Mouse (Mus musculus) forebrain, embryonic 13.5 days (tissue): ENCODE measurements around the gene Insyn1. TPM values are rescaled to one million over a fixed set of nuclear protein-coding genes. Genes with fewer than 3 reads are reported as not detected.

Experiments
- ATAC-seq: fragments of 200-750 bp; cut with Nextera tagmentation; 2 replicates; pipeline ENCODE4 v1.8.0; 2017
- H3K27ac ChIP-seq: fragments of 300-500 bp; sonication (generic); 2 replicates; pipeline ENCODE4 v1.5.1; 2015; ENCODE audit warnings: inconsistent platforms, mild to moderate bottlenecking, moderate library complexity
- H3K27me3 ChIP-seq: fragments of 300-500 bp; sonication (generic); 2 replicates; pipeline ENCODE4 v1.6.1; 2015; ENCODE audit warnings: mild to moderate bottlenecking, inconsistent platforms
- H3K36me3 ChIP-seq: fragments of 300-500 bp; sonication (generic); 2 replicates; pipeline ENCODE4 v1.6.1; 2015; ENCODE audit warnings: mild to moderate bottlenecking, inconsistent platforms; ENCODE audit not compliant: poor library complexity, severe bottlenecking
- H3K4me1 ChIP-seq: fragments of 300-500 bp; sonication (generic); 2 replicates; pipeline ENCODE4 v1.6.1; 2015; ENCODE audit warnings: inconsistent platforms
- H3K4me2 ChIP-seq: fragments of 300-500 bp; sonication (generic); 2 replicates; pipeline ENCODE4 v1.6.1; 2015; ENCODE audit warnings: inconsistent platforms, mild to moderate bottlenecking, moderate library complexity
- H3K4me3 ChIP-seq: fragments of 300-500 bp; sonication (generic); 2 replicates; pipeline ENCODE4 v1.5.1; 2015; ENCODE audit warnings: mild to moderate bottlenecking, inconsistent platforms
- H3K9ac ChIP-seq: fragments of 300-500 bp; sonication (generic); 2 replicates; pipeline ENCODE4 v1.6.1; 2015; ENCODE audit warnings: mild to moderate bottlenecking, inconsistent platforms
- H3K9me3 ChIP-seq: fragments of 300-500 bp; sonication (generic); replicated peaks from 2 replicates; pipeline ENCODE4 v1.6.1; 2016; ENCODE audit warnings: inconsistent platforms
- WGBS: fragments of 180-500 bp; shearing (Covaris S2); methylation state at CpG from one replicate; pipeline ENCODE4 v1.1.7; 2015; 5-methylcytosine and 5-hydroxymethylcytosine counted together
- polyA plus RNA-seq: library from polyadenylated mRNA; unstranded; fragments of >200 nt; fragmentation: Nextera tagmentation; extraction: Ambion mirVana; gene quantifications from 2 replicates; pipeline ENCODE4 v1.2.1, GENCODE M21; 2015

The Insyn1 gene
- polyA plus RNA-seq = 2.8 and 3.5 TPM in 2 replicates

DNA sequence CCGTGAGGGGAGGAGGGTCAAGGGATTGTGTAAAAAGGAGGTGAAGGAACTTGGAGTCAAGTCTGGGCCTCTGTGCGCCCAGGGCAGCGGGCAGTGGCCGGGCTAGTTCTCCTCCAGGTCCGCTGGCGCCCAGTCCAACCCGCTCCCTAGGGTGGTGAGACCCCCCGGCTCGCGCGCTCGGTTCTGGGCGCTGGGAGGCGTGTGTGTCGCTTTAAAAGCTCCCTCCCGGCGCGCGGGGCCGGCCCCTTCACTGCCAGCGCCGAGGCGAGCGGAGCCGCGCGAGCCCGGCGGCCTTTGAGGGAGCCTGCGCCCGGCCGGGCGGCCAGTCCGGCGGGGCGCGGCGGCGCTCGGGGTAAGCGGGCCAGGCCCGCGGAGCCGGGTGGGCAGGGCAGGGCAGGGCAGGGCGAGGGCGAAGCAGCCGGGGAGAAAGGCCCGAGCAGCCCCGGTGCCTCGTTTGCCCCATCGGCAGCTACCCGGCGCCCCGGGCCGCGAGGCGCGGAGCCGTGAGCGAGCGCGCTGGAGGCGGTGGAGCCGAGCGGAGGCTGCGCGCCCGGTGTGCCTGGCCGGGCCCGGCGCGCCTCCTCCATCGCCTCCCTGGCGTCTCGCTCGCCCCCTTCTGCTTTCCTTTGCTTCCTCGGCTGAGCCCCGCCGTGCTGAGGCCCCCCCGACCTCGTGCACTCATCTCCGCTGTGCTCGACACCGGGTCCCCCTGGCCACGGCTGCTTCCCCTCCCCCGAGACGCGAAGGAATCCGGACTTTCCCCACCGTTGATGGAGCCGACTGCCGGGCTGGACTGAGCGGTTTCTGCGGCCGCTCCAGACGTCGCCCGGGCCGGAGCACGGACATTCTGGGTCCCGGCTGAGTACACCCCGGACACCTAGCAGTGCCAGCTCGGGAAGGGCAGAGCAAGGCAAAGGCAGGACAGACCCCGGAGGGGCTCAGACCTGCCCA, at the start of gene Insyn1:
Insyn1 (plus strand) TSS at position 753 of the 951 bp plus-strand sequence.
- peaks cover 15% of the 10 kb centered on the region; the same call in 1 of the 2 replicates for H3K36me3 ChIP-seq
- H3K27me3 ChIP-seq = peaks cover 22% of the 10 kb centered on the region
- peak within 1 kb of the TSS; percentile 55 for H3K4me3 ChIP-seq
- peak within 1 kb of the TSS; percentile 89 for H3K27ac ChIP-seq
- H3K4me1 ChIP-seq = peaks cover 39% of the 10 kb centered on the region
- peak within 1 kb of the TSS; percentile 76 for H3K9ac ChIP-seq
- H3K9me3 ChIP-seq = no peaks in the 10 kb centered on the region
- peak; percentile 81 for ATAC-seq
- 1% methylated on average over 65 of the region's 104 CpGs for WGBS
- peak within 1 kb of the TSS; percentile 96 for H3K4me2 ChIP-seq

GRCm38 (mm10) chr9:58438921-58439396, 49.4 kb upstream of the Insyn1 start:
- Histone ChIP-seq H3K27ac (peak overlapping the region; percentile 80), H3K4me1 (peaks cover 60% of the 10 kb centered on the region), H3K9ac (peak overlapping the region; percentile 36), H3K27me3 (no peaks in the 10 kb centered on the region), H3K36me3 (no peaks in the 10 kb centered on the region), H3K4me2 (peak overlapping the region; percentile 43), H3K4me3 (0 out of 2 replicates have a peak overlapping the region, but pooled peaks have one; percentile 2), H3K9me3 (no peaks in the 10 kb centered on the region)
- WGBS = 18% methylated on average over 22 of the region's 22 CpGs
- peak; percentile 52 for ATAC-seq

DNA sequence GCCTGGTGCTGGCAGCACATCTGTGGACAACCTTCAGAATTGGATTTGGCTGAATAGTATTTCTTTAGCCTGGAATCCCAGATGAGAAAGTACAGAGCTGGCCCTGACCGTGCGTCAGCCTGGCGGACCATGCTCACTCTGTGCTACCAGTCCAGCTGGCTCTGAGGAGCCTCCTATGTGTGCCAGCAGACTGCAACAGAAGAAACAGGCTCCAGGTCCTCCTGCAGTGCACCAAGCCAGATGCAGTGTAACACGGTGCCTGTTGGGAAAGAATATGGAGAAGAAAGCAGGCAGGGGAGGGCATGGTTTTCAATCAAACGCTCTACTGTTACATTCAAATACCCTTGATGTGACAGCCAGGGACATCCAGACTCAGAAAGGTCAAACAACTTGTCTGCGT, 48.3 kb upstream of the Insyn1 start:
- H3K27me3 ChIP-seq = no peaks in the 10 kb centered on the region
- no peak overlapping the region for H3K4me2 ChIP-seq
- no peaks in the 10 kb centered on the region for H3K36me3 ChIP-seq
- H3K27ac ChIP-seq = peak overlapping the region; percentile 80; the same call in 1 of the 2 replicates
- WGBS = 59% methylated on average over 6 of the region's 6 CpGs
- no peak overlapping the region for H3K9ac ChIP-seq
- H3K4me3 ChIP-seq = no peak overlapping the region
- no peak; the same call in 1 of the 2 replicates for ATAC-seq
- H3K4me1 ChIP-seq = peaks cover 61% of the 10 kb centered on the region
- H3K9me3 ChIP-seq = no peaks in the 10 kb centered on the region

DNA sequence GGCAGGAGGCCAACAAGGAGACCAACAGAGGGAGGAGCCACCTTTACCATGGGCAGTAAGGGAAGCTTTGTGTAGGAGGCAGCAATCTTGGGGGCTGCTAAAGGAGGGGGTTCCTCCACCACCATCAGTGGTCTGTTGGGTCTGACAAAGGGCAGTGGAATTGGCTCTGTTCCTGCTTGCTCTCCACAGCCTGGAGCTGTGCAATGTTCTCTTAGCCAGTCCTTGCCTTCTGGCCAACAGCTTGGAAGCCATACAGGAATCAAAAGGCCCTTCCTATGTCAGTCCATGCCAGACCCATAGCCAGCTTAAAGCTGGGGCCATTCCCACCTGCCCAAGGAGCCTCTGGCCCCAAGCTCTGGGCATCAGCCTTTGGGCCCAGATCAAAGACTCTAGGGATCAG, 47.8 kb upstream of the Insyn1 start:
- Histone ChIP-seq H3K36me3 (no peaks in the 10 kb centered on the region), H3K4me3 (no peak overlapping the region), H3K4me1 (peaks cover 61% of the 10 kb centered on the region), H3K4me2 (no peak overlapping the region), H3K27ac (peak overlapping the region; percentile 80; the same call in 1 of the 2 replicates), H3K9ac (no peak overlapping the region), H3K9me3 (no peaks in the 10 kb centered on the region), H3K27me3 (no peaks in the 10 kb centered on the region)
- ATAC-seq = no peak

DNA sequence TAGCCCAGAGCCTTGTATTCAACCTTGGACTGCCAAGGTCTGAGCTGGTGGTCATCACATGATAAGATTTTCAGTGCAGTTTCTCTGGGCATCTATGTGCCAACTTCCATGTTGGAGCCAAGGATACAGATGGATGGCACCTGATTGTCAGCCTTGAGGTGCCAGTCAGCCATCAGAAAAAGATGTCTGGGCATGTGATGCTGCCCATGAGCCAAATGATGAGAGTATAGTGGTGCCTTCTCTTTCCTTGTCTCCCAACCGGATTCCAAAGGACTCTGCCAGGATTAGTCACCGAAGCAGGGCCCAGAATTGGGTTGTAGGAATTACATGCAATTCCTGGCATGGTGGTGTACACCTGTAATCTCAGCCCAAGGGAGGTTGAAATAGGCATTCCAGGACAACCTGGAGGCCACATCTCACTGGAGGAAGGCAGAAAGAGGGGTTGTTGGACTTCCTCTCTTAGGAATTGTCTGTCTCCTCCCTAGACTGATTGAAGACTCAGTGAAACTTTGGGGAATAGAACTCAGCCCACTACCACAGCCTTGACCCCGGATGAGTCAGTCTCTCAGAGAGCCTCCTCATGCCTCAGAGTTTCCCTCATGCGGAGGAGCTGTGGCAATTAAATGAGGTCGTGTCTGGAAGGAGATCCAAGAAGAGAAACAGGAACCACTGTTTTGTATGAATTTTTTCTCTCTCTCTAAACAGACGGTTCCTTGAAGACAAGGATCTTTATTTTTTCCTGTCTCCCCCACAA, 46.9 kb upstream of the Insyn1 start:
- ATAC-seq = no peak
- H3K4me1 ChIP-seq = peaks cover 57% of the 10 kb centered on the region
- H3K4me2 ChIP-seq = no peak overlapping the region
- no peaks in the 10 kb centered on the region for H3K36me3 ChIP-seq
- no peaks in the 10 kb centered on the region for H3K9me3 ChIP-seq
- no peak overlapping the region for H3K9ac ChIP-seq
- peak overlapping the region; percentile 79 for H3K27ac ChIP-seq
- H3K27me3 ChIP-seq = no peaks in the 10 kb centered on the region
- H3K4me3 ChIP-seq = no peak overlapping the region
- 69% methylated on average over 6 of the region's 6 CpGs for WGBS

DNA sequence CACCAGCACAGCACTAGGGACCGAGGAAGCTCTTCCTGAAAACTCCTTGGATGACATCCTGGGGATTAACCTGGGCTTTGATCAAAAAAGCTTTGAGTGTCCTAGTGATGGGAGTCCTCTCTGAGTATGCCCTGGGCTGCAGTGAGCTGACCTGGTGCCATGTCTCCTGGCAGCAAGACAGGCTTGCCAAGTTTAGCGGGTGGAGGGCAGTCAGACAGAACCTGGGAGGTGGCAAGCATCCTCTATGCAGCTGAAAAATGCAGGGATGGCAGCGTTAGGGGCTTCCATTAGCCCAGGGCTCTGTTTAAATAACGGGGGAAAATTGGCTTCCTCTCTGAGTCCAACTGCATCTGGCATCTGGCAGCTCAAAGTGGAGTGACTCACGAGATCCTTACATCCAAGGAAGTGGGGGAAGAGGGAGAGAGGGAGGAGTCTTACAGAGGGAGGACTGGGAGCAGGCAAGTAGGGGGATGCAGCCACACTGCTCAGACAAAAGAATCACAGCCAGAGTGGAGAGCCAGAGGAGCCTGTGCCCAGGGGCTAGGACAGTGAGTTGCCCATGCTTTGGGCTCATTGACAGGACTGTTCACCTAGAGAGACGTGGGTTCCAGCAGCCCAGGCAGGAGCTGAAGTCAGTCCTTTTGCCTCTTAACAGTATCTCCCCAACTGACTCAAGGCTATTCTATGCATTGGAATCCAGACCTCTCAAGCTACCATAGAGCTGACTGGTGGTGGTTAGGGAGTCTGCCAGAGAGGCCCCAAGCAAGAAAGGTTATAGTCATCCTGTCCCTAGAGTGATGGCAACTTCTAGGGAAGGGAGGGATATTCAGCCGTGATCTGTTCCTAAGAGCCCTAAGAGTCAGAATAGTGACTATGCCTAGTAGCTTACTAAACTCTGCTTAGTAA, 46.0 kb upstream of the Insyn1 start:
- H3K36me3 ChIP-seq = no peaks in the 10 kb centered on the region
- 47% methylated on average over 7 of the region's 7 CpGs for WGBS
- H3K9ac ChIP-seq = no peak overlapping the region
- H3K4me1 ChIP-seq = peaks cover 64% of the 10 kb centered on the region
- H3K4me3 ChIP-seq = no peak overlapping the region
- no peak overlapping the region for H3K4me2 ChIP-seq
- H3K27ac ChIP-seq = peak overlapping the region; percentile 79
- no peaks in the 10 kb centered on the region for H3K27me3 ChIP-seq
- no peaks in the 10 kb centered on the region for H3K9me3 ChIP-seq
- ATAC-seq = peak; percentile 51; the same call in 1 of the 2 replicates

- ATAC-seq = no peak
- Histone ChIP-seq H3K36me3 (no peaks in the 10 kb centered on the region), H3K4me3 (no peak overlapping the region), H3K9ac (no peak overlapping the region), H3K4me1 (peaks cover 64% of the 10 kb centered on the region), H3K27me3 (no peaks in the 10 kb centered on the region), H3K4me2 (no peak overlapping the region), H3K9me3 (no peaks in the 10 kb centered on the region), H3K27ac (peak overlapping the region; percentile 79)
- WGBS = 75% methylated on average over 3 of the region's 3 CpGs
These were observed 45.3 kb upstream of the Insyn1 start for GRCm38 (mm10) chr9:58443061-58443460.

- peaks cover 47% of the 10 kb centered on the region for H3K4me1 ChIP-seq
- no peak overlapping the region for H3K9ac ChIP-seq
- H3K4me3 ChIP-seq = no peak overlapping the region
- no peaks in the 10 kb centered on the region for H3K36me3 ChIP-seq
- no peak; the same call in 1 of the 2 replicates for ATAC-seq
- no peaks in the 10 kb centered on the region for H3K9me3 ChIP-seq
- H3K27me3 ChIP-seq = no peaks in the 10 kb centered on the region
- WGBS = 19% methylated on average over 4 of the region's 4 CpGs
- H3K4me2 ChIP-seq = no peak overlapping the region
- peak overlapping the region; percentile 20; the same call in 1 of the 2 replicates for H3K27ac ChIP-seq
These were observed 41.6 kb upstream of the Insyn1 start for GRCm38 (mm10) chr9:58446829-58447228.

GRCm38 (mm10) chr9:58447997-58448595, 40.3 kb upstream of the Insyn1 start:
- no peaks in the 10 kb centered on the region for H3K27me3 ChIP-seq
- no peak for ATAC-seq
- H3K9ac ChIP-seq = no peak overlapping the region
- peaks cover 35% of the 10 kb centered on the region for H3K4me1 ChIP-seq
- no peaks in the 10 kb centered on the region for H3K36me3 ChIP-seq
- no peaks in the 10 kb centered on the region for H3K9me3 ChIP-seq
- no peak overlapping the region for H3K4me3 ChIP-seq
- peak overlapping the region; percentile 25; the same call in 1 of the 2 replicates for H3K27ac ChIP-seq
- 90% methylated on average over 12 of the region's 12 CpGs for WGBS
- H3K4me2 ChIP-seq = no peak overlapping the region

GRCm38 (mm10) chr9:58449526-58449925, 38.9 kb upstream of the Insyn1 start:
- Histone ChIP-seq H3K4me3 (no peak overlapping the region), H3K27me3 (no peaks in the 10 kb centered on the region), H3K36me3 (no peaks in the 10 kb centered on the region), H3K27ac (peak overlapping the region; percentile 75), H3K4me2 (no peak overlapping the region), H3K9ac (no peak overlapping the region), H3K9me3 (no peaks in the 10 kb centered on the region), H3K4me1 (peaks cover 35% of the 10 kb centered on the region)
- WGBS = 28% methylated on average over 3 of the region's 3 CpGs
- ATAC-seq = peak; percentile 37; the same call in 1 of the 2 replicates
